Mouse (Mus musculus): ENCODE results near the gene Olfr139. TPM values are rescaled to one million over a fixed set of nuclear protein-coding genes. Genes with fewer than 3 reads are reported as not detected.
A peak's percentile ranks its signal among the peaks of the same experiment; 100 is the strongest.

Gene Olfr139
- total and polyA plus RNA-seq, 3 experiments = not detected

- Histone ChIP-seq H3K9me3 (replicated peaks; ENCODE audit: low read length) (no peaks in the 10 kb centered on the region), H3K36me3 (replicated peaks in 1 of 2; ENCODE audit: control insufficient read depth in 1 of 2, insufficient read depth in 1 of 2, low read length in 1 of 2) (no peaks in the 10 kb centered on the region), H3K4me1 (ENCODE audit: control insufficient read depth in 1 of 2, insufficient read depth in 2 of 2) (peaks cover 10 to 17% of the 10 kb centered on the region in 2 experiments), H3K27me3 (replicated peaks) (peaks cover 11% of the 10 kb centered on the region), H3K79me2 (replicated peaks; ENCODE audit: control insufficient read depth, extremely low read depth, insufficient read depth, poor library complexity, severe bottlenecking) (no peaks in the 10 kb centered on the region), H3K4me2 (ENCODE audit: insufficient read depth, low read depth, poor library complexity, severe bottlenecking) (no peak overlapping the region), H3K4me3 (replicated peaks in 1 of 3; ENCODE audit: low read depth in 2 of 3, low read length in 2 of 3, poor library complexity in 1 of 3) (no peak overlapping the region), H3K27ac (ENCODE audit: insufficient read depth, low read depth) (no peak overlapping the region), H3K9ac (ENCODE audit: insufficient read depth, low read depth) (no peak overlapping the region)
- peak; percentile 78 for DNase-seq (ENCODE audit: extremely low read depth)
- dilution Hi-C loops (cut with MboI; ENCODE audit: extremely low pct_ligation_motif_present, extremely low pct_unique_long_range_greater_than_20kb, low sequenced_read_pairs) = no loop called here
- in situ Hi-C loops (cut with MboI; ENCODE audit: low pct_ligation_motif_present, low pct_unique_long_range_greater_than_20kb, low sequenced_read_pairs) = no loop called here
- no peak for TF ChIP-seq RAD21 (IDR thresholded peaks at IDR 0.05; ENCODE audit: low read depth, low read length)
- TF ChIP-seq SMC3 (IDR thresholded peaks at IDR 0.05; ENCODE audit: low read depth, low read length) = no peak
- no peak for TF ChIP-seq MAFK (IDR thresholded peaks at IDR 0.05; ENCODE audit: insufficient replicate concordance, low read length)
- 0 out of 2 replicates have a peak, but pooled peaks have one; percentile 32 for TF ChIP-seq RCOR1 (conservative IDR thresholded peaks at IDR 0.05; ENCODE audit: low read depth, low read length)
- TF ChIP-seq ELF1 (IDR thresholded peaks at IDR 0.05; ENCODE audit: low read depth, low read length) = peak; percentile 68
- TF ChIP-seq ZC3H11A (IDR thresholded peaks at IDR 0.05; ENCODE audit: low read depth, low read length) = no peak
- no peak for TF ChIP-seq MEF2A (IDR thresholded peaks at IDR 0.05; ENCODE audit: borderline replicate concordance, low read depth, low read length)
- no peak for TF ChIP-seq NRF1 (IDR thresholded peaks at IDR 0.05; ENCODE audit: low read depth, low read length)
- no peak for TF ChIP-seq TCF12 (IDR thresholded peaks at IDR 0.05; ENCODE audit: low read depth, low read length)
- TF ChIP-seq NELFE (IDR thresholded peaks at IDR 0.05; ENCODE audit: low read depth, low read length) = no peak
- TF ChIP-seq ETS1 (conservative IDR thresholded peaks at IDR 0.05; ENCODE audit: low read depth, low read length) = 0 out of 2 replicates have a peak, but pooled peaks have one; percentile 12
- no peak for TF ChIP-seq KAT2A (IDR thresholded peaks at IDR 0.05; ENCODE audit: insufficient replicate concordance, low read length)
- TF ChIP-seq PAX5 (IDR thresholded peaks at IDR 0.05; ENCODE audit: low read length) = no peak
- TF ChIP-seq ZNF384 (IDR thresholded peaks at IDR 0.05; ENCODE audit: low read depth, low read length) = no peak
- TF ChIP-seq JUN (IDR thresholded peaks at IDR 0.05; ENCODE audit: insufficient read depth, low read depth, low read length) = no peak
- peak; percentile 38; the same call in 1 of the 2 replicates for TF ChIP-seq MXI1 (IDR thresholded peaks at IDR 0.05; ENCODE audit: low read depth, low read length)
- TF ChIP-seq CHD2 (IDR thresholded peaks at IDR 0.05; ENCODE audit: low read length) = no peak
- no peak for TF ChIP-seq E2F4 (IDR thresholded peaks at IDR 0.05; ENCODE audit: insufficient replicate concordance, low read depth, low read length)
- no peak for TF ChIP-seq ZKSCAN1 (IDR thresholded peaks at IDR 0.05; ENCODE audit: borderline replicate concordance, low read depth, low read length)
- no peak for TF ChIP-seq CTCF (conservative IDR thresholded peaks at IDR 0.05 in 1 of 2, IDR thresholded peaks at IDR 0.05 in 1 of 2; ENCODE audit: low read depth in 2 of 2, low read length in 2 of 2)
- TF ChIP-seq USF1 (IDR thresholded peaks at IDR 0.05; ENCODE audit: low read depth, low read length) = no peak
- TF ChIP-seq CHD1 (IDR thresholded peaks at IDR 0.05; ENCODE audit: low read depth, low read length) = no peak
- TF ChIP-seq POLR2AphosphoS2 (IDR thresholded peaks at IDR 0.05; ENCODE audit: low read depth, low read length) = no peak
- TF ChIP-seq UBTF (IDR thresholded peaks at IDR 0.05; ENCODE audit: low read depth, low read length) = no peak
- TF ChIP-seq SIN3A (IDR thresholded peaks at IDR 0.05; ENCODE audit: low read length) = no peak
- no peak for TF ChIP-seq USF2 (conservative IDR thresholded peaks at IDR 0.05; ENCODE audit: low read depth, low read length)
- peak; percentile 72 for TF ChIP-seq MAX (IDR thresholded peaks at IDR 0.05; ENCODE audit: low read length)
- TF ChIP-seq BHLHE40 (IDR thresholded peaks at IDR 0.05; ENCODE audit: low read depth, low read length) = 0 out of 2 replicates have a peak, but pooled peaks have one; percentile 28
- TF ChIP-seq IRF4 (IDR thresholded peaks at IDR 0.05; ENCODE audit: low read depth, low read length) = 0 out of 2 replicates have a peak, but pooled peaks have one; percentile 10
- TF ChIP-seq JUND (conservative IDR thresholded peaks at IDR 0.05; ENCODE audit: low read depth, low read length) = no peak
- peak; percentile 68 for TF ChIP-seq EP300 (IDR thresholded peaks at IDR 0.05; ENCODE audit: low read length)
- no peak for TF ChIP-seq MYC (IDR thresholded peaks at IDR 0.05; ENCODE audit: low read depth, low read length)
- TF ChIP-seq TBP (conservative IDR thresholded peaks at IDR 0.05; ENCODE audit: low read depth, low read length) = 0 out of 2 replicates have a peak, but pooled peaks have one; percentile 10
- TF ChIP-seq MAZ (IDR thresholded peaks at IDR 0.05; ENCODE audit: low read depth, low read length) = no peak
- TF ChIP-seq HCFC1 (IDR thresholded peaks at IDR 0.05; ENCODE audit: low read depth, low read length) = no peak
- TF ChIP-seq ZMIZ1 (IDR thresholded peaks at IDR 0.05; ENCODE audit: low read depth, low read length) = no peak
- no peak for TF ChIP-seq GABPA (IDR thresholded peaks at IDR 0.05; ENCODE audit: insufficient replicate concordance, low read depth, low read length)
- TF ChIP-seq POLR2A (IDR thresholded peaks at IDR 0.05; ENCODE audit: low read depth, low read length) = no peak
These were observed 44.4 kb upstream of the Olfr139 start for GRCm38 (mm10) chr11:74100724-74101123.
